Mouse (Mus musculus) cerebellum, adult 2 months (tissue): ENCODE data around the gene Ankrd45.

Source experiments
- CTCF ChIP-seq: fragments of 200-500 bp; IDR thresholded peaks from 2 replicates; pipeline ENCODE4 v1.5.1; 2011; ENCODE audit warnings: low read depth, mild to moderate bottlenecking, control low read depth, low read length, moderate library complexity, borderline replicate concordance; ENCODE audit not compliant: insufficient read depth
- POLR2A ChIP-seq: fragments of 200-500 bp; IDR thresholded peaks from 2 replicates; pipeline ENCODE4 v1.6.1; 2011; ENCODE audit warnings: low read length, control low read depth, borderline replicate concordance; ENCODE audit not compliant: insufficient read depth

- TF ChIP-seq CTCF: no peak
- no peak for TF ChIP-seq POLR2A
These were observed 2.3 kb upstream of the Ankrd45 start for GRCm38 (mm10) chr1:161140026-161140762.
